Mouse (Mus musculus) embryonic facial prominence, embryonic 13.5 days (tissue): ENCODE results near the gene Rcbtb2. TPM values are rescaled to one million over a fixed set of nuclear protein-coding genes. Genes with fewer than 3 reads are reported as not detected.

Source experiments
- ATAC-seq: fragments of 200-750 bp; cut with Nextera tagmentation; 2 replicates; pipeline ENCODE4 v1.8.0; 2017; ENCODE audit warnings: low read depth; ENCODE audit not compliant: insufficient number of reproducible peaks, insufficient read depth, low FRiP score, low TSS enrichment
- H3K27ac ChIP-seq: fragments of 300-500 bp; sonication (generic); 2 replicates; pipeline ENCODE4 v1.5.1; 2015; ENCODE audit warnings: moderate library complexity, mild to moderate bottlenecking, inconsistent platforms
- H3K27me3 ChIP-seq: fragments of 300-500 bp; sonication (generic); 2 replicates; pipeline ENCODE4 v1.6.1; 2015; ENCODE audit warnings: mild to moderate bottlenecking, inconsistent platforms
- H3K36me3 ChIP-seq: fragments of 300-500 bp; sonication (generic); 2 replicates; pipeline ENCODE4 v1.6.1; 2015; ENCODE audit warnings: mild to moderate bottlenecking, inconsistent platforms
- H3K4me1 ChIP-seq: fragments of 300-500 bp; sonication (generic); 2 replicates; pipeline ENCODE4 v1.6.1; 2015; ENCODE audit warnings: inconsistent platforms
- H3K4me2 ChIP-seq: fragments of 300-500 bp; sonication (generic); 2 replicates; pipeline ENCODE4 v1.6.1; 2015; ENCODE audit warnings: moderate library complexity, mild to moderate bottlenecking, inconsistent platforms
- H3K4me3 ChIP-seq: fragments of 300-500 bp; sonication (generic); 2 replicates; pipeline ENCODE4 v1.5.1; 2015; ENCODE audit warnings: mild to moderate bottlenecking, inconsistent platforms
- H3K9ac ChIP-seq: fragments of 300-500 bp; sonication (generic); 2 replicates; pipeline ENCODE4 v1.6.1; 2015; ENCODE audit warnings: mild to moderate bottlenecking, inconsistent platforms
- H3K9me3 ChIP-seq: fragments of 300-500 bp; sonication (generic); 2 replicates; pipeline ENCODE4 v1.6.1; 2016; ENCODE audit warnings: inconsistent platforms
- WGBS: fragments of 180-500 bp; shearing (Covaris S2); methylation state at CpG from one replicate; pipeline ENCODE4 v1.1.7; 2015; ENCODE audit warnings: mixed read lengths; 5-methylcytosine and 5-hydroxymethylcytosine counted together
- microRNA counts: library from miRNA; unstranded; fragments of <30 nt; microRNA quantifications from one replicate; lab custom pipeline; 2016
- microRNA-seq: library from miRNA; unstranded; fragments of <30 nt; microRNA quantifications from one replicate; pipeline ENCODE4, GENCODE M21; 2016
- polyA plus RNA-seq: library from polyadenylated mRNA; unstranded; fragments of >200 nt; fragmentation: Nextera tagmentation; extraction: Ambion mirVana; gene quantifications from 2 replicates; pipeline ENCODE4 v1.2.1, GENCODE M21; 2015

Gene Rcbtb2
- polyA plus RNA-seq, 1 experiment from 2014 or later: 122 TPM

DNA sequence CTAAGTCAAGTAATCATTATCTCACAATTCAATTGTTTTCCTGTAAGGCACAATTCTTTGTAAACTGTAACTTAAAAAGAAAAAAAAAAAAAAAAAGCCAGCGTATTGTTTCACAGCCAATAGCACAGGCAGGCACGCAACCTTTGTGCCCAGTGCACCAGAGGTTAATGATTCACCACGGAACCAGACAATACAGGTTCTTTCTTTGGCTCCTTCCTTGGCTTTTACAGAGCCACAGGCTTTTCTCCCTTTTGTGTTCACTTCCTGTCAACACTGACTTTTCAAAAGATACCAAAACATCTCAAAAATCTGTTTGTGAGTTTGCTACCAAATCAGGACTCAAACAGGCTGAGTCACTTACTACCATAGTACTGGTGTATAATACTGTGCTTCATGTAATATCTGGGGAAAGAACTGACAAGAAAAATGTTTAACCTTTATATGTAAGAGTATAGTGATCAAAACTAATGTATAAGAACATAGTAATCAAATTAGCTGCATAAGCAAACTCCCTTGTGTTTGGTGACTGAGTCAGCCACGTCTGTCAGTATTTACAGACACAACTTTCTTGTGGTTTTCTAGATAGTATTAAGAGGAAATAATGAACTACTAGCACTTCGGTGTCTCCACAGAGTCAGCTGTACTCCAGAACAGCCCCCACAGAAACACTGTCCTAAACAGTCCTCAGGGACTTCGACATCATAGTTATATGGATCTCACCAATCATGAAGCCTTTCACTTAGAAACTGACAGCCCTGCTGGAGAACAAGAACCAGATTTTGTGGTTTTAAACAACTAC, 130.8 kb downstream of the Rcbtb2 start:
- H3K4me1 ChIP-seq: 0 out of 2 replicates have a peak, but pooled peaks cover 2% of the 10 kb centered on the region
- 44% methylated on average over 6 of the region's 6 CpGs for WGBS
- H3K27me3 ChIP-seq: no peaks in the 10 kb centered on the region
- H3K9me3 ChIP-seq: no peaks in the 10 kb centered on the region
- no peak overlapping the region for H3K9ac ChIP-seq
- no peak overlapping the region for H3K4me2 ChIP-seq
- no peaks in the 10 kb centered on the region for H3K36me3 ChIP-seq
- H3K4me3 ChIP-seq: no peak overlapping the region
- H3K27ac ChIP-seq: no peak overlapping the region
- ATAC-seq: no peak

GRCm38 (mm10) chr14:73254412-73254811, 131.6 kb downstream of the Rcbtb2 start:
- Histone ChIP-seq H3K9me3 (no peaks in the 10 kb centered on the region), H3K27ac (peak overlapping the region; percentile 34; the same call in 1 of the 2 replicates), H3K9ac (no peak overlapping the region), H3K27me3 (no peaks in the 10 kb centered on the region), H3K4me2 (no peak overlapping the region), H3K4me1 (0 out of 2 replicates have a peak, but pooled peaks cover 2% of the 10 kb centered on the region), H3K36me3 (no peaks in the 10 kb centered on the region), H3K4me3 (no peak overlapping the region)
- ATAC-seq: no peak
- 69% methylated on average over 4 of the region's 4 CpGs for WGBS

DNA sequence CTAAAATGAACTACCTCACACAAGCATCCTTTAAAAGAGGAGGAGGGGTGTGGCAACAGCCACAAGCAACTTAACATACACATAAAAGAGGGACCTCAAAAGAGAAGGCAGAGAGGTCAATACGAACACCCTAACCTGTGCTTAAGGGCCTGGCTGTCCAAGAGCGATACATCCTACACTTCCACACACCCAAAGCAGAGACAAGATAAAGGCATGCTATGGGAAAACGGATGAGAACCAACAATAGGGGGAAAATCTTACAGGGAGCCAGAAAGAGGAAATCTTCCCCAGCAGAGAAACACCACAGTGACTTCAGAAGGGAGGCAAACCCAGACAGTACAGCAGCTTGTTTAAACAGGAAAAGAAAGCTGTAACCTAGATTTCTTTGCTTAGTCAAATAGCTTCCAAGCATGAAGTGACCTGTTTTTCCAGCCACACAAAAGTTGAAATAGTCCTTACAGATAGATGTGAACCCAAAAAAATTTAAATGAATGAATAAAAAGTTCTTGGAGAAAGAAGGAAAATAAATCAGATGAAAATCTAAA, 132.7 kb downstream of the Rcbtb2 start:
- Histone ChIP-seq H3K27ac (peak overlapping the region; percentile 39; the same call in 1 of the 2 replicates), H3K4me1 (0 out of 2 replicates have a peak, but pooled peaks cover 2% of the 10 kb centered on the region), H3K9ac (no peak overlapping the region), H3K4me3 (no peak overlapping the region), H3K27me3 (no peaks in the 10 kb centered on the region), H3K36me3 (no peaks in the 10 kb centered on the region), H3K4me2 (no peak overlapping the region), H3K9me3 (no peaks in the 10 kb centered on the region)
- ATAC-seq: no peak
- WGBS: 60% methylated on average over 3 of the region's 3 CpGs

- Histone ChIP-seq H3K36me3 (peaks cover 4% of the 10 kb centered on the region; the same call in 1 of the 2 replicates), H3K4me3 (no peak overlapping the region), H3K4me1 (0 out of 2 replicates have a peak, but pooled peaks cover 2% of the 10 kb centered on the region), H3K9ac (no peak overlapping the region), H3K4me2 (no peak overlapping the region), H3K9me3 (no peaks in the 10 kb centered on the region), H3K27ac (no peak overlapping the region), H3K27me3 (no peaks in the 10 kb centered on the region)
- ATAC-seq: no peak
- WGBS: 66% methylated on average over 7 of the region's 7 CpGs
Observed at GRCm38 (mm10) chr14:73257348-73257747, 134.5 kb downstream of the Rcbtb2 start.

MicroRNAs within 50 kb of the gene (microRNA counts, 519-probe panel; counts per million panel counts)
- 236 counts per million, percentile 44 among the panel's probes with 10 or more counts for microRNA mmu-miR-687 (lab: Ali Mortazavi, UCI)

Small RNA genes within 50 kb of the gene (microRNA-seq; reads per million reads assigned to microRNA genes)
- gene Mir687: not detected

Other genes with a start within 250 kb of the Rcbtb2 start
- gene Cysltr2, start 73.9 kb upstream of the Rcbtb2 start, polyA plus RNA-seq: 0.32 TPM in 1 of 2 replicates, not detected in the other
- gene Lpar6, start 114.9 kb downstream of the Rcbtb2 start, polyA plus RNA-seq: 15.5 and 16.9 TPM in 2 replicates
- gene Rb1, start 202.8 kb downstream of the Rcbtb2 start, polyA plus RNA-seq: 19.1 and 27.9 TPM in 2 replicates